Mouse (Mus musculus) heart, postnatal 4 days (tissue): Measurements from ENCODE around the gene Tlx3. TPM values are rescaled to one million over a fixed set of nuclear protein-coding genes. Genes with fewer than 3 reads are reported as not detected.

ENCODE experiments used
- DNase-seq: peaks from one replicate; pipeline ENCODE4 v3.0.0; 2021
- total RNA-seq, 2 experiments: library from RNA; stranded (reverse); gene quantifications; 2 replicates each; pipeline ENCODE4 v1.2.3; 2021

The Tlx3 gene
- total RNA-seq, result not detected

- DNase-seq, result peak; percentile 38
These were observed at the start of gene Tlx3 for GRCm38 (mm10) chr11:33203383-33204328. TSS of gene Tlx3 (minus strand) at chr11:33203589.

GRCm38 (mm10) chr11:33240295-33240694 is 36.9 kb upstream of the Tlx3 start:
- no peak for DNase-seq

DNA sequence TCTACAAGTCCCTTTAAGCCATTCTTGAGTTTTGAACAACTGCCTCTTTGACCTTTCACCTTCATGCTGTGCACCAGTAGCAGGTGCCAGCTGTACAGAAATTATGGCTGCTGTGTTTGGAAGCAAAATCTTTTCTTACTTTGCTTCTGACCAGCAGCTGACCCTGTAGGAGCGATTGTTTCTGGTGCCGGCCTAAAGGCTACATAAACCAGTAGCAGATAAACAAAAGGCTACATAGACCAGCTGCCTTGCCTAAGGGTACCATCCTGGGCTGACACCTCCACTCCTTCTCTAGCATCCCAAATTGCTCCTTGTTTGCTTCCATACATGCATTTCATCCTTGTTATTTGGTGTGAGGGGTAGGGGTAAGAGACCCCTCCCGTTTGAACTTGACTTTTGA is 30.7 kb upstream of the Tlx3 start:
- DNase-seq, result no peak

GRCm38 (mm10) chr11:33232056-33232455 is 28.7 kb upstream of the Tlx3 start:
- no peak for DNase-seq

DNA sequence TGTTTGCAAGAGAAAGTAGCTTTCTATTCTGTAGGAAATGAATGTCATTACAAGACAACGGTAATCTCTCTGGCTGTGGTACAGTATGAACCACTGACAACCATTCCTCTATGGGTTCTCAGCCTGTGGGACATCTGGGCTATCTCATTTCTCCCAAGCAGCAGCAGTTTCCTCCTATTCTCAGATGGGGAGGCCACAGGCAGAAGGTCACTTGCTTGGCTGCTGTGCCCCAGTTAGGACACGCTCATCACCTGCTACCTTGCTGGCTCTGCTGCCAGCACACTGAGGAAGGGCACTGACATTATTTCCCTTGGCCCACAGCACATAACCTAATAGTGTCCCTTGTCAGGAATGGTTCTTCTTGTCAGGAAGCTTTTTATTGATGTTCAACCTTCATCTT is 24.8 kb upstream of the Tlx3 start:
- DNase-seq, result no peak

DNA sequence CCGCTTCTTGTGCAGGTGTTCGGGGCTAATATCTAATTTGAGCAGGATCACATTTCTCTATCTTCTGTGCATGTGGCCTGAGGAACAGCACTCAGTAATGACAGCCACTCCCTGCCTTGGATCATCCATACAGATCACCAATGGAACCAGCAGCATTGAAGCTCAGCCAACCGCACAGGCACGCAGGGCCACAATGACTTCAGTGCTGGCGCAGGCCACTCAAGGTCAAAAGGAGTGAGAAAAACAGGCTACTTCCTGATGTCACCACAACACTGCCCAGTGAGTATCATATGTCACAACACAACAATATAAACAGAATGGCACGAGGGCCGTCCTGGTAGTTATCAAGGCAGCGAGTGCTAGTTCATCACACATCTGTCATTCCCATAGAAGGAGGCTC is 23.1 kb upstream of the Tlx3 start:
- DNase-seq, result no peak

- DNase-seq, result peak; percentile 19
These were observed 18.4 kb upstream of the Tlx3 start for GRCm38 (mm10) chr11:33221566-33222365.

GRCm38 (mm10) chr11:33220763-33221162 is 17.4 kb upstream of the Tlx3 start:
- DNase-seq, result no peak

DNA sequence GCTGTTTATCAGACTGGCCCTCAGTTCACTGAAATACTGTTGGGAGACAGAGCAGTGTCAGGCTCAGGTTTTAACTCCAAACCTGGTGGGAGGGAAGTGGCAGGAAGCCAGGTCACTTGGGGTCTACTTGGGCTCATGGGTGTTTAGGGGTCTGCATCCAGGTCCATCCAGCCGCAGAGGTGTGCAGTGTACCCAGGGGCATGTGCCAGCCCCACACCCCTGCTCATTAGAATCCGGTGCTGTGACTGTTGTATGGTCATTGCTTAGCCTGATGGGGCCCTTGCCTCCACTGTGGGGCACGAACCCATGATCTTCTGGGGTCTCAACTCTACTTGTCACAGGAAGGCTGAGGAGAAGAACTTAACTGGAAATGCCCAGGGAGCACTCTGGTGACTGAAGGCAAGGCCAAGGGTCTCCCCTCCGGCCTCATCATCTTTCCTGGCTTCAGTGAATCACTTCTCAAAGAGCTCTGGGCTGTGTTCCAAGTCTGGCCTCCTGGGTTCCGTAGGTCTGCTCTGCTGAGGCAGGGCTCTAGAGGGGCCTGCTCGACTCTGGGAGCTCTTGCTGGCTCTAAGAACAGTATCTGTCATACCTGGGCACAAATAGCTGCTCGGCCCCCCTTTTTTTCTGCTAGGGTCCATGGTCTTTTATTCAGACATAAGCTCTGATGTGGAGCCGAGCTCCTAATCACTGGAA is 14.1 kb upstream of the Tlx3 start:
- DNase-seq, result peak; percentile 64

- DNase-seq, result no peak
These were observed 4.0 kb upstream of the Tlx3 start for GRCm38 (mm10) chr11:33207411-33207810.

DNA sequence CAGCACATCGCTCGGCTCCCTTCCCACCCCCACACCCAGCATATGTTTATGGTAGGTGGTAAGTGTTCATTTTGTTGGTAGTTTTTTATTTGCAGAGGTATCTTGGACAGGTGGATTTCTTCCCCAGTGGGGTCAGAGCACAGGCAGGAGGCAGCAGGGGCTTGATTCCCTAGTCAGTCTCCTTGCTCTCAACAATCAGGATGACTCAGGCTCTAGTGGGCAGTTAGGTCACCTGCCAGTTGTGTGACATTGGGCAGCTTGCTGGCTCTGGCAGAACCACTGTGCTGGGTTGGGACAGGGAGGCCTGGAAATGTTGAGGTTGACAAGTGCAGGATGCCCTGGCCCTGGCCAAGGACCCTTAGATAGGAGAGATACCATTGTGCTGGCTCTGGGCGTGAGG is 1.6 kb upstream of the Tlx3 start:
- DNase-seq, result no peak

DNA sequence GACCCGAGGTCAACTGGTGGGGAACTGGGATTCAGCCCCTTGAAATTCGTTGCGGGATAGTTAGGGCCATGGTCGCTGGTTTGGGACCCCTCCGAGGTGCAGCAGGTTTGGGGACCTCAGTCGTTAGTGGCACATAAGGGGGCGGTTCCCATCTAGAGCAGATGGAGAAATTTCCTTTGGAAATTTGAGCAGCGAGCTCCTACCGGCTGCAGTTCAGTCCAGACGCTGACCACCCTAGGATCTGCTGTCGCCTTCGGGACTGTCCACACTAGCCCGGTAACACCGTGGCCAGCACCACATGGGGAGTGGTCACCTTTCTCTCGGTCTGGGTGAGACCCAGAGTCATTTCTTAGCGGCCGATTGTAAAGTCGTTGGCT is 928 bp upstream of the Tlx3 start:
- DNase-seq, result peak; percentile 11

DNA sequence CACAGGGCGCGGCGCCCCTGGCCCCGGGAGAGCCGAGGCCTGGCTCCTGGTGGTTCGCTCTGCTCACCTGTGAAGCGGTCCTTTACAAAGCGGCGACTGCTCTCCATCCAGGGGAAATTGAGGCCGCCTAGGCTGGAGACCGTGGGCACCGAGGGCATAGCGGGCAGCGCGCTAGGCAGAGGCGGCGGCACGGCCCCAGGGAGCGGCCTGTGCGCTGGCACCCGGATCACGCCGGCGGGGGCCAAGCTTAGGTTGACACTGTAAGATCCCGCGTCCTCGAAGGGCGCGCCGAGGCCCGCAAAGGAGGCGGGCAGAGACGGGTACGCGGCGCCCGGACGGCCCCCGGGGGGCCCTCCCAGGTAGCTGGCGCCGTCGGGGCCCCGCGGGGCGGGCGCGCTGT is 417 bp downstream of the Tlx3 start:
- DNase-seq, result peak; percentile 10

- peak; percentile 7 for DNase-seq
These were observed 1.1 kb downstream of the Tlx3 start for GRCm38 (mm10) chr11:33202296-33202695.

DNA sequence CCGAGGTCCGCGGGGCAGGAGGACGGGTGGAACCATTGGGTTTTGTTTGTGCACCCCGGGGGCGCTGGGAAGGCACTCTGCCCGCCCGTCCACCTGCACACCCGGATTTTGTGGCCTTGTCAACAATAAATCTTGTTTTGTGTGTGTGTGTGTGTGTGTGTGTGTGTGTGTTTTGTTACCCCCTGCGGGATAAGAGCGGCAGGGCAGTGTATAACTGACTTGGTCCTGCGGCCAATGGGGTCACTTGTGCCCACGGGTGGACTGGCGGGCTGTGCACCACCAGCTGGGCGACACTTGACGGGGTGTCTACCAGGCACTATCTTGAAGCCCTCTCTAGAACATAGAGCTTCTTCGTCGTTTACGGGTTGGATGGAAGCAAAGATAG is 1.8 kb downstream of the Tlx3 start:
- no peak for DNase-seq

DNA sequence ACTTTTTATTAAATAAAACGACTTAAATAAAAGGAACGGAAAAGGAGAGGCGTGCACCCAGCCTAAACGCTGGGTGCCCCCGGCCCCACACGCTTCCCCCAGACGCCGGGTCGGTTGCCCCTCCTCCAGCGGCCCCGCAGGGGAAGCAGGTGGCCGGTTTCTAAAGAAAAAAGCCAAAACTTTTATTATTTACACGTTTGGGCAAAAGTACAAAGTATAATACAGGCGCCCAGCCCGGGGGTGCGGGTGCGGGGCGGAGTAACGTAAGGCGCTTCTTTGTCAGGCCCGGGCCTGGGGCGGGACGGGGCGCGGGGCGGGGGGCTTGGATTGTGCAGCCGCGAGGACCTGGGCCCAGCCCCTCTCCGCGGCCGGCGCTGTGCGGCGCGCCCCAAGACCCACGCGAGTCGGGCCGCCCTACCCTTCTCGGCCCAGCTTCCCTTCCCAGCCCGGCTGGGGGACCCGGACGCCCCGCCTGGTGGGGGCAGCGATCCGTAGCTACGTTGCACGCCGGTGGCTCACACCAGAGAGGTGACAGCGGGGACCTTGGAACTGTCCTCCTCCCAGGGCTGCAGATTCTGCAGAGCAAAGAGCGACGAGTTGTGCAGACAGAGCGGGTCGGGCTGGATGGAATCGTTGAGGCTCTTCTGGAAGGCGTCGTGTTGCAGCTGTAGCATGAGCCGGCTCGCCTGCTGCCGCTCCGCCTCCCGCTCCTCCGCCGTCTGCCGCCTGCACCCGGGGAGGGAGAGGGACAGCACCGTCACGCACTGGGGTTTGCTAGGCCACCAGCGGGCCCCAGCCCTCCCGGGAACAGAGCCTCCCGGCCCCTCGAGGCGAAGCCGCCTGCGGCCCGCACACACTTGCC is 2.4 kb downstream of the Tlx3 start:
- no peak for DNase-seq

GRCm38 (mm10) chr11:33199906-33200763 is 3.3 kb downstream of the Tlx3 start:
- DNase-seq, result no peak

GRCm38 (mm10) chr11:33199117-33199514 is 4.3 kb downstream of the Tlx3 start:
- no peak for DNase-seq

GRCm38 (mm10) chr11:33198351-33199116 is 4.9 kb downstream of the Tlx3 start:
- DNase-seq, result no peak

GRCm38 (mm10) chr11:33197673-33198072 is 5.7 kb downstream of the Tlx3 start:
- no peak for DNase-seq
